Mouse (Mus musculus) liver, embryonic 11.5 days (tissue): ENCODE results near the gene Ano2. TPM values are rescaled to one million over a fixed set of nuclear protein-coding genes. Genes with fewer than 3 reads are reported as not detected.

Experiments used
- ATAC-seq: fragments of 200-750 bp; cut with Nextera tagmentation; replicated peaks from 2 replicates; pipeline ENCODE4 v1.8.0; 2017; ENCODE audit warnings: moderate number of reproducible peaks, mild to moderate bottlenecking, moderate TSS enrichment, moderate library complexity; ENCODE audit not compliant: low FRiP score
- DNase-seq: peaks from one replicate; pipeline ENCODE4 v3.0.0-alpha.2; 2017; ENCODE audit warnings: low spot score
- H3K27ac ChIP-seq: fragments of 300-500 bp; sonication (generic); 2 replicates; pipeline ENCODE4 v1.5.1; 2014; ENCODE audit warnings: mild to moderate bottlenecking, low read depth, low read length, control low read depth
- H3K27me3 ChIP-seq: fragments of 300-500 bp; sonication (generic); replicated peaks from 2 replicates; pipeline ENCODE4 v1.6.1; 2014; ENCODE audit warnings: low read length, mixed read lengths; ENCODE audit not compliant: control insufficient read depth, insufficient read depth
- H3K36me3 ChIP-seq: fragments of 300-500 bp; sonication (generic); 2 replicates; pipeline ENCODE4 v1.6.1; 2014; ENCODE audit warnings: mild to moderate bottlenecking, low read length, moderate library complexity, mixed read lengths; ENCODE audit not compliant: control insufficient read depth, insufficient read depth
- H3K4me1 ChIP-seq: fragments of 300-500 bp; sonication (generic); replicated peaks from 2 replicates; pipeline ENCODE4 v1.6.1; 2014; ENCODE audit warnings: low read length, mixed read lengths; ENCODE audit not compliant: control insufficient read depth, insufficient read depth
- H3K4me2 ChIP-seq: fragments of 300-500 bp; sonication (generic); 2 replicates; pipeline ENCODE4 v1.6.1; 2014; ENCODE audit warnings: mild to moderate bottlenecking, control low read depth, moderate library complexity
- H3K4me3 ChIP-seq: fragments of 300-500 bp; sonication (generic); 2 replicates; pipeline ENCODE4 v1.5.1; 2014; ENCODE audit warnings: low read depth, low read length, control low read depth
- H3K9ac ChIP-seq: fragments of 300-500 bp; sonication (generic); 2 replicates; pipeline ENCODE4 v1.6.1; 2014; ENCODE audit warnings: low read depth, low read length, control low read depth
- H3K9me3 ChIP-seq: fragments of 300-500 bp; sonication (generic); 2 replicates; pipeline ENCODE4 v1.6.1; 2016; ENCODE audit warnings: low read length, inconsistent platforms, mixed read lengths; ENCODE audit not compliant: control insufficient read depth
- WGBS: fragments of 180-500 bp; shearing (Covaris S2); extraction: QIAGEN DNeasy Blood & Tissue Kit; methylation state at CpG from one replicate; pipeline ENCODE4 v1.1.7; 2014; 5-methylcytosine and 5-hydroxymethylcytosine counted together
- polyA plus RNA-seq: library from polyadenylated mRNA; unstranded; fragments of >200 nt; fragmentation: Nextera tagmentation; extraction: Ambion mirVana; gene quantifications from 2 replicates; pipeline ENCODE4 v1.2.1, GENCODE M21; 2014

The Ano2 gene
- polyA plus RNA-seq, 1 experiment from 2014 or later = 0.10 TPM

GRCm38 (mm10) chr6:126033693-126034402 lies 343.6 kb downstream of the Ano2 start:
- DNase-seq (no peak), ATAC-seq (no peak)
- H3K4me3 ChIP-seq = no peak overlapping the region
- no peak overlapping the region for H3K4me2 ChIP-seq
- 65% methylated on average over 8 of the region's 8 CpGs for WGBS
- H3K9ac ChIP-seq = no peak overlapping the region
- H3K27me3 ChIP-seq = no peaks in the 10 kb centered on the region
- H3K27ac ChIP-seq = no peak overlapping the region
- H3K36me3 ChIP-seq = no peaks in the 10 kb centered on the region
- no peaks in the 10 kb centered on the region for H3K9me3 ChIP-seq
- H3K4me1 ChIP-seq = no peaks in the 10 kb centered on the region; the same call in none of the 2 replicates

- no peak for DNase-seq
- H3K27ac ChIP-seq = no peak overlapping the region
These were observed 344.1 kb downstream of the Ano2 start for GRCm38 (mm10) chr6:126034403-126034724.

GRCm38 (mm10) chr6:126034728-126035127 lies 344.5 kb downstream of the Ano2 start:
- no peak for DNase-seq
- Histone ChIP-seq H3K27me3 (no peaks in the 10 kb centered on the region), H3K9ac (no peak overlapping the region), H3K4me3 (no peak overlapping the region), H3K27ac (no peak overlapping the region), H3K4me2 (no peak overlapping the region), H3K36me3 (no peaks in the 10 kb centered on the region), H3K9me3 (no peaks in the 10 kb centered on the region), H3K4me1 (no peaks in the 10 kb centered on the region; the same call in none of the 2 replicates)
- WGBS = 67% methylated on average over 7 of the region's 7 CpGs
- ATAC-seq = no peak

More at GRCm38 (mm10) chr6:126034403-126034724, 344.1 kb downstream of the Ano2 start:
- Histone ChIP-seq H3K4me2 (no peak overlapping the region), H3K36me3 (no peaks in the 10 kb centered on the region), H3K27me3 (no peaks in the 10 kb centered on the region), H3K4me1 (no peaks in the 10 kb centered on the region; the same call in none of the 2 replicates), H3K9me3 (no peaks in the 10 kb centered on the region), H3K4me3 (no peak overlapping the region), H3K9ac (no peak overlapping the region)
- WGBS = 52% methylated on average over 2 of the region's 2 CpGs
- no peak; the same call in 1 of the 2 replicates for ATAC-seq

GRCm38 (mm10) chr6:126035621-126036020 lies 345.4 kb downstream of the Ano2 start:
- ATAC-seq (0 out of 2 replicates have a peak, but pooled peaks have one; percentile 31), DNase-seq (no peak)
- Histone ChIP-seq H3K27ac (no peak overlapping the region; the same call in 1 of the 2 replicates), H3K4me2 (no peak overlapping the region), H3K36me3 (no peaks in the 10 kb centered on the region), H3K27me3 (no peaks in the 10 kb centered on the region), H3K9me3 (no peaks in the 10 kb centered on the region), H3K4me3 (no peak overlapping the region), H3K9ac (no peak overlapping the region), H3K4me1 (no peaks in the 10 kb centered on the region; the same call in none of the 2 replicates)
- WGBS = 54% methylated on average over 2 of the region's 2 CpGs

- no peak overlapping the region for H3K27ac ChIP-seq
- ATAC-seq (no peak), DNase-seq (no peak)
- H3K4me3 ChIP-seq = no peak overlapping the region
- no peak overlapping the region for H3K9ac ChIP-seq
- H3K4me2 ChIP-seq = no peak overlapping the region
- no peaks in the 10 kb centered on the region for H3K4me1 ChIP-seq
- no peaks in the 10 kb centered on the region for H3K9me3 ChIP-seq
- 43% methylated on average over 4 of the region's 4 CpGs for WGBS
- no peaks in the 10 kb centered on the region; the same call in 1 of the 2 replicates for H3K27me3 ChIP-seq
- H3K36me3 ChIP-seq = no peaks in the 10 kb centered on the region
These were observed 355.7 kb downstream of the Ano2 start for GRCm38 (mm10) chr6:126045931-126046330.

GRCm38 (mm10) chr6:126048206-126048605 lies 358.0 kb downstream of the Ano2 start:
- ATAC-seq = no peak
- 62% methylated on average over 4 of the region's 4 CpGs for WGBS
- no peak for DNase-seq

GRCm38 (mm10) chr6:126053136-126053535 lies 362.9 kb downstream of the Ano2 start:
- WGBS = 75% methylated on average over 5 of the region's 5 CpGs
- no peak overlapping the region for H3K4me2 ChIP-seq
- no peak for DNase-seq
- H3K4me1 ChIP-seq = no peaks in the 10 kb centered on the region
- no peaks in the 10 kb centered on the region for H3K27me3 ChIP-seq
- no peak overlapping the region for H3K27ac ChIP-seq
- H3K9ac ChIP-seq = no peak overlapping the region
- no peak for ATAC-seq
- no peaks in the 10 kb centered on the region for H3K36me3 ChIP-seq
- no peak overlapping the region for H3K4me3 ChIP-seq
- H3K9me3 ChIP-seq = no peaks in the 10 kb centered on the region

More at GRCm38 (mm10) chr6:126048206-126048605, 358.0 kb downstream of the Ano2 start:
- Histone ChIP-seq H3K4me1 (no peaks in the 10 kb centered on the region), H3K36me3 (no peaks in the 10 kb centered on the region), H3K9ac (no peak overlapping the region), H3K4me2 (no peak overlapping the region), H3K4me3 (no peak overlapping the region), H3K27me3 (no peaks in the 10 kb centered on the region; the same call in 1 of the 2 replicates), H3K9me3 (no peaks in the 10 kb centered on the region), H3K27ac (no peak overlapping the region)

GRCm38 (mm10) chr6:126057706-126058105 lies 367.5 kb downstream of the Ano2 start:
- no peak overlapping the region for H3K4me3 ChIP-seq
- no peaks in the 10 kb centered on the region for H3K36me3 ChIP-seq
- no peak overlapping the region for H3K4me2 ChIP-seq
- H3K4me1 ChIP-seq = no peaks in the 10 kb centered on the region
- DNase-seq = no peak
- H3K27ac ChIP-seq = no peak overlapping the region
- H3K27me3 ChIP-seq = no peaks in the 10 kb centered on the region
- H3K9me3 ChIP-seq = no peaks in the 10 kb centered on the region
- no peak for ATAC-seq
- H3K9ac ChIP-seq = no peak overlapping the region
- WGBS = 70% methylated on average over 3 of the region's 3 CpGs

GRCm38 (mm10) chr6:126080531-126080930 lies 390.3 kb downstream of the Ano2 start:
- no peaks in the 10 kb centered on the region for H3K36me3 ChIP-seq
- no peak for ATAC-seq

More at GRCm38 (mm10) chr6:126080531-126080930, 390.3 kb downstream of the Ano2 start:
- Histone ChIP-seq H3K9me3 (no peaks in the 10 kb centered on the region), H3K27me3 (no peaks in the 10 kb centered on the region), H3K4me1 (no peaks in the 10 kb centered on the region), H3K4me2 (no peak overlapping the region), H3K27ac (no peak overlapping the region), H3K4me3 (no peak overlapping the region), H3K9ac (no peak overlapping the region)
- WGBS = 83% methylated on average over 3 of the region's 3 CpGs
- no peak for DNase-seq
